Mouse (Mus musculus) embryonic fibroblast, embryonic 13.5 days (primary cell): Measurements from ENCODE around the gene Aprt. TPM values are rescaled to one million over a fixed set of nuclear protein-coding genes. Genes with fewer than 3 reads are reported as not detected.

Experiments
- H3K27ac ChIP-seq: 2 replicates; pipeline ENCODE4 v1.5.1; 2012; ENCODE audit warnings: low read length, control low read depth, inconsistent platforms; ENCODE audit not compliant: insufficient read depth
- H3K4me1 ChIP-seq: 2 replicates; pipeline ENCODE4 v1.6.1; 2011; ENCODE audit warnings: low read length; ENCODE audit not compliant: control insufficient read depth, insufficient read depth
- H3K4me3 ChIP-seq: 2 replicates; pipeline ENCODE4 v1.5.1; 2011; ENCODE audit warnings: mild to moderate bottlenecking, control low read depth, low read length; ENCODE audit not compliant: insufficient read depth
- CTCF ChIP-seq: IDR thresholded peaks from 2 replicates; pipeline ENCODE4 v1.5.1; 2011; ENCODE audit warnings: mild to moderate bottlenecking, control low read depth, low read length, moderate library complexity, borderline replicate concordance; ENCODE audit not compliant: insufficient read depth
- POLR2A ChIP-seq: IDR thresholded peaks from 2 replicates; pipeline ENCODE4 v1.6.1; 2011; ENCODE audit warnings: low read depth, mild to moderate bottlenecking, control low read depth, low read length, moderate library complexity
- polyA plus RNA-seq: library from polyadenylated mRNA; stranded (reverse); fragments of >200 nt; gene quantifications from 2 replicates; pipeline ENCODE4 v1.2.4, GENCODE M21; 2011; ENCODE audit warnings: low read depth; ENCODE audit not compliant: missing spikeins, insufficient read length

The Aprt gene
- polyA plus RNA-seq, 1 experiment, result 140 TPM

DNA sequence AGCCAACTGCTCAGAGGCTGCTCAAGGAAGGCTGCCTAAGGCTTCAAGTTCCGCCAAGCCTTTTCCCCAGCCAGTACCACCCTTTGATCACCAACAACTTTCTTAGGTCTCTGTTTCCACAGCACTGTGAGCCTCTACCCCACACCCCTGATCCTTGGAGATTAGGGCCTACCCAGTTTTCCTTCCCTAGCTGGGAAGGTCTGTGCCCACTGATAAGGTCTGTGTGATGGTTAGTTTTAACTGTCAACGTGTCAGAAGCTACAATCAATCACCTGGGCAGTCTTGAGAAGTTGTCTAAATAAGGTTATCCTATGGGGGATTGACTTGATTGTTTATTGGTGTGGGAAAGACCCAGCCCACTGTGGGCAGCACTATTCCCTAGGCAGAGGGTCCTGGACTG, 38.9 kb downstream of the Aprt start:
- TF ChIP-seq CTCF (no peak), POLR2A (no peak)
- H3K27ac ChIP-seq, result no peak overlapping the region

DNA sequence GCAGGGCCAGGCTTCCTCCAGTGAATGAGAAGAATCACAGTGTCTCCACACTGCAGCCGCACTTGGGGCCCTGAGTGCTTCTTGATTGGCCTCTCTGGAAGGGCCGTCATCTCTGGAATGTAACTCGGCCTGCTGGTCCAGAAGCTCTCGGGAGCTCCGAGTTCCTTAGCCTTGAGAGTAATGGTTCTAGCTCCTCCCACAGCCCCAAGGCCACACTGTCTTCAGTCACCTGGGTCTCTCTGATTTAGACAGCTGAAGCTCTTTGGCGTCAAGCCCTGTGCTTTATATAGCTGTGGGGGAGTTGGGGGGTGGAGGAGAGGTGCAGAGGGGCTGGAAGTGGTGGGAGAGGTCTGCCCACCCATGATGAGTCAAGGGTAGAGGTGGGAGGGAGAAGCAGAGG, 39.7 kb downstream of the Aprt start:
- no peak for TF ChIP-seq CTCF
- TF ChIP-seq POLR2A, result no peak
- H3K27ac ChIP-seq, result peak overlapping the region; percentile 28; the same call in 1 of the 2 replicates

More for the DNA sequence above, 38.9 kb downstream of the Aprt start:
- peaks cover 16% of the 10 kb centered on the region for H3K4me1 ChIP-seq
- H3K4me3 ChIP-seq, result no peak overlapping the region

GRCm38 (mm10) chr8:122531312-122531711, 45.4 kb downstream of the Aprt start:
- H3K27ac ChIP-seq, result no peak overlapping the region
- no peak for TF ChIP-seq CTCF
- TF ChIP-seq POLR2A, result no peak
- no peak overlapping the region for H3K4me3 ChIP-seq
- peaks cover 16% of the 10 kb centered on the region for H3K4me1 ChIP-seq

More for the DNA sequence above, 39.7 kb downstream of the Aprt start:
- peaks cover 16% of the 10 kb centered on the region for H3K4me1 ChIP-seq
- no peak overlapping the region for H3K4me3 ChIP-seq

GRCm38 (mm10) chr8:122529159-122529558, 47.5 kb downstream of the Aprt start:
- no peak for TF ChIP-seq CTCF
- TF ChIP-seq POLR2A, result no peak
- no peak overlapping the region for H3K4me3 ChIP-seq
- H3K4me1 ChIP-seq, result peaks cover 28% of the 10 kb centered on the region
- no peak overlapping the region for H3K27ac ChIP-seq

DNA sequence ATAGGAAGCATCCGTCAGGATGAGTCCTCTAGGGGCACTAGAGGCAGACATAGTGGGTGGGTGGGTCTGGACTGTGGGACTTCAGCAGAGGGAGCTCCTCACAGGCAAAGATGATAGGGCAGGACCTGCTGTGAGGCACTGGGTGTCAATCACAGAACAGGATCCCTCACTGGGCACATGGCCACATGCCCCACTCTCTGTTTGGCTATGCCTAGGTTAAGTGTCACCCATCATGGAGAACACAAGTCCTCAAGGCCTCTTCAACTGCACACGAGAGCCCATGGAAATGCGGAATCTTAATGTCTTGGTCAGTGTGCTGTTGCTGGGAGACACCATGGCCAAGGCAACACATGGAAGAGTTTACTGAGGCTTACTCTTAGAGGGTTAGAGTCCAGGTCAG, 48.8 kb downstream of the Aprt start:
- no peak for TF ChIP-seq CTCF
- no peak for TF ChIP-seq POLR2A

GRCm38 (mm10) chr8:122526526-122527170, 50.1 kb downstream of the Aprt start:
- peak overlapping the region; percentile 12; the same call in 1 of the 2 replicates for H3K27ac ChIP-seq
- peaks cover 36% of the 10 kb centered on the region for H3K4me1 ChIP-seq
- no peak overlapping the region for H3K4me3 ChIP-seq
- TF ChIP-seq CTCF (no peak), POLR2A (no peak)

More for the DNA sequence above, 48.8 kb downstream of the Aprt start:
- Histone ChIP-seq H3K4me3 (no peak overlapping the region), H3K4me1 (peaks cover 36% of the 10 kb centered on the region), H3K27ac (no peak overlapping the region)

GRCm38 (mm10) chr8:122526084-122526483, 50.6 kb downstream of the Aprt start:
- 0 out of 2 replicates have a peak overlapping the region, but pooled peaks have one; percentile 12 for H3K27ac ChIP-seq
- H3K4me3 ChIP-seq, result no peak overlapping the region
- peaks cover 36% of the 10 kb centered on the region for H3K4me1 ChIP-seq
- TF ChIP-seq POLR2A, result no peak
- no peak for TF ChIP-seq CTCF

DNA sequence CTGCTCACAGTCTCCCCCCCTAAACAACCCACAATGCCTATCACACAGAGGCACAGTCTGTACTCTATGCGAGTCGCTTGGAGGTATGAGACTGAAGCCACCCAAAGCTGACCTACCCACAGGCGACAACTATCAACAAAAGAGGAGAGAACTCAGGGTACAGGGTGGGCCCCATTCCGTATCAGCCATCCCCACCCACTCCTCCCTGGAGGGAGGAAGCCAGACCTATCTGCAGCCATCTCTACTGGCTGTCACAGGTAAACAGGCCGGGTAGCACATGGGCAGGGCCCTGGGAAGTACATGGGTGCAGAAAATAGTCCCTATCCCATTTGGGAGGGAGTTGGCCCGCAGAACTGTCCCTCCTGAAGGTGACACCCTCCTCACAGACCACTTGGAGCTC, 51.7 kb downstream of the Aprt start:
- TF ChIP-seq CTCF (no peak), POLR2A (no peak)
- Histone ChIP-seq H3K27ac (no peak overlapping the region), H3K4me3 (no peak overlapping the region), H3K4me1 (peaks cover 33% of the 10 kb centered on the region)

Other genes with a start within 250 kb of the Aprt start
- not detected in 2 replicates for gene Trhr2, start 216.2 kb downstream of the Aprt start, polyA plus RNA-seq
- gene Zc3h18, start 200.3 kb downstream of the Aprt start, polyA plus RNA-seq, result 43.3 and 44.5 TPM in 2 replicates
- not detected in 2 replicates for gene Il17c, start 154.9 kb downstream of the Aprt start, polyA plus RNA-seq
- gene Cyba, start 144.0 kb downstream of the Aprt start, polyA plus RNA-seq, result 133 and 158 TPM in 2 replicates
- 18.1 and 22.0 TPM in 2 replicates for gene Mvd, start 133.5 kb downstream of the Aprt start, polyA plus RNA-seq
- not detected in 2 replicates for gene Snai3, start 116.2 kb downstream of the Aprt start, polyA plus RNA-seq
- gene Rnf166, start 100.8 kb downstream of the Aprt start, polyA plus RNA-seq, result 38.9 and 39.0 TPM in 2 replicates
- gene Ctu2, start 100.8 kb downstream of the Aprt start, polyA plus RNA-seq, result 36.0 and 37.2 TPM in 2 replicates
- 146 and 158 TPM in 2 replicates for gene Piezo1, start 25.6 kb downstream of the Aprt start, polyA plus RNA-seq
- gene Cdt1, start 8.9 kb downstream of the Aprt start, polyA plus RNA-seq, result 11.8 and 15.9 TPM in 2 replicates
- gene Galns, start 34.6 kb upstream of the Aprt start, polyA plus RNA-seq, result 12.1 and 15.4 TPM in 2 replicates
- 44.2 and 45.8 TPM in 2 replicates for gene Trappc2l, start 34.7 kb upstream of the Aprt start, polyA plus RNA-seq
- gene Pabpn1l, start 45.8 kb upstream of the Aprt start, polyA plus RNA-seq, result not detected in 2 replicates
- gene Cbfa2t3, start 122.2 kb upstream of the Aprt start, polyA plus RNA-seq, result 0.07 TPM in 1 of 2 replicates, not detected in the other
- 5.4 and 6.0 TPM in 2 replicates for gene Acsf3, start 198.6 kb upstream of the Aprt start, polyA plus RNA-seq